Mouse (Mus musculus) ES-Bruce4 (cell line): ENCODE data around the gene Ccn1.

Source experiments
- CTCF ChIP-seq: IDR thresholded peaks from one replicate; pipeline ENCODE4 v1.8.1; 2011; ENCODE audit warnings: low read depth, low read length
- POLR2A ChIP-seq: IDR thresholded peaks from one replicate; pipeline ENCODE4 v1.8.1; 2011; ENCODE audit warnings: low read length; ENCODE audit not compliant: insufficient read depth

GRCm38 (mm10) chr3:145612662-145613061, 37.1 kb downstream of the Ccn1 start:
- peak; percentile 5 for TF ChIP-seq CTCF
- TF ChIP-seq POLR2A = no peak
